Mouse (Mus musculus) forebrain, embryonic 12.5 days (tissue): ENCODE measurements around the gene Pakap. TPM values are rescaled to one million over a fixed set of nuclear protein-coding genes. Genes with fewer than 3 reads are reported as not detected.
A peak's percentile ranks its signal among the peaks of the same experiment; 100 is the strongest.

Source experiments
- ATAC-seq: fragments of 200-750 bp; cut with Nextera tagmentation; 2 replicates; pipeline ENCODE4 v1.8.0; 2017; ENCODE audit warnings: moderate TSS enrichment; ENCODE audit not compliant: low FRiP score
- H3K27ac ChIP-seq: fragments of 300-500 bp; sonication (generic); 2 replicates; pipeline ENCODE4 v1.5.1; 2016; ENCODE audit warnings: mild to moderate bottlenecking
- H3K27me3 ChIP-seq: fragments of 300-500 bp; sonication (generic); 2 replicates; pipeline ENCODE4 v1.6.1; 2016; ENCODE audit warnings: mild to moderate bottlenecking
- H3K36me3 ChIP-seq: fragments of 300-500 bp; sonication (generic); replicated peaks from 2 replicates; pipeline ENCODE4 v1.6.1; 2016; ENCODE audit warnings: mild to moderate bottlenecking
- H3K4me1 ChIP-seq: fragments of 300-500 bp; sonication (generic); 2 replicates; pipeline ENCODE4 v1.6.1; 2016
- H3K4me2 ChIP-seq: fragments of 300-500 bp; sonication (generic); 2 replicates; pipeline ENCODE4 v1.6.1; 2016; ENCODE audit warnings: mild to moderate bottlenecking, moderate library complexity
- H3K4me3 ChIP-seq: fragments of 300-500 bp; sonication (generic); replicated peaks from 2 replicates; pipeline ENCODE4 v1.5.1; 2016; ENCODE audit warnings: mild to moderate bottlenecking
- H3K9ac ChIP-seq: fragments of 300-500 bp; sonication (generic); 2 replicates; pipeline ENCODE4 v1.6.1; 2016; ENCODE audit warnings: mild to moderate bottlenecking
- H3K9me3 ChIP-seq: fragments of 300-500 bp; sonication (generic); 2 replicates; pipeline ENCODE4 v1.6.1; 2016
- WGBS: fragments of 180-500 bp; shearing (Covaris S2); methylation state at CpG from one replicate; pipeline ENCODE4 v1.1.7; 2016; 5-methylcytosine and 5-hydroxymethylcytosine counted together
- polyA plus RNA-seq: library from polyadenylated mRNA; unstranded; fragments of >200 nt; fragmentation: Nextera tagmentation; extraction: Ambion mirVana; gene quantifications from 2 replicates; pipeline ENCODE4 v1.2.1, GENCODE M21; 2016

The Pakap gene
- polyA plus RNA-seq, 1 experiment from 2014 or later, result 14.8 TPM

- Histone ChIP-seq H3K9ac (no peak overlapping the region), H3K9me3 (no peaks in the 10 kb centered on the region), H3K4me3 (no peak overlapping the region), H3K27me3 (peaks cover 7% of the 10 kb centered on the region), H3K4me1 (peaks cover 7% of the 10 kb centered on the region; the same call in 1 of the 2 replicates), H3K36me3 (no peaks in the 10 kb centered on the region), H3K4me2 (no peak overlapping the region), H3K27ac (no peak overlapping the region)
- ATAC-seq, result no peak
- WGBS, result 53% methylated on average over 5 of the region's 5 CpGs
Observed at GRCm38 (mm10) chr4:57788709-57789108, 220.7 kb downstream of the Pakap start.

GRCm38 (mm10) chr4:57789118-57789517 is 221.1 kb downstream of the Pakap start:
- Histone ChIP-seq H3K9ac (no peak overlapping the region), H3K4me3 (no peak overlapping the region), H3K4me1 (peaks cover 7% of the 10 kb centered on the region; the same call in 1 of the 2 replicates), H3K27me3 (peaks cover 3% of the 10 kb centered on the region), H3K36me3 (no peaks in the 10 kb centered on the region), H3K4me2 (no peak overlapping the region), H3K27ac (no peak overlapping the region), H3K9me3 (no peaks in the 10 kb centered on the region)
- ATAC-seq, result no peak

- no peaks in the 10 kb centered on the region for H3K36me3 ChIP-seq
- H3K4me2 ChIP-seq, result no peak overlapping the region
- ATAC-seq, result no peak
- H3K4me3 ChIP-seq, result no peak overlapping the region
- H3K4me1 ChIP-seq, result peaks cover 18% of the 10 kb centered on the region
- H3K27me3 ChIP-seq, result no peaks in the 10 kb centered on the region
- WGBS, result 68% methylated on average over 8 of the region's 8 CpGs
- no peaks in the 10 kb centered on the region for H3K9me3 ChIP-seq
- no peak overlapping the region for H3K9ac ChIP-seq
- no peak overlapping the region for H3K27ac ChIP-seq
Observed at GRCm38 (mm10) chr4:57793989-57794388, 226.0 kb downstream of the Pakap start.

- Histone ChIP-seq H3K4me1 (peaks cover 12% of the 10 kb centered on the region), H3K4me3 (no peak overlapping the region), H3K4me2 (no peak overlapping the region), H3K36me3 (no peaks in the 10 kb centered on the region), H3K27ac (no peak overlapping the region), H3K9me3 (no peaks in the 10 kb centered on the region), H3K9ac (no peak overlapping the region), H3K27me3 (no peaks in the 10 kb centered on the region)
- 31% methylated on average over 3 of the region's 3 CpGs for WGBS
- ATAC-seq, result no peak
Observed at GRCm38 (mm10) chr4:57794547-57794946, 226.6 kb downstream of the Pakap start.

- Histone ChIP-seq H3K4me1 (peaks cover 11% of the 10 kb centered on the region), H3K9me3 (no peaks in the 10 kb centered on the region), H3K36me3 (no peaks in the 10 kb centered on the region), H3K4me2 (no peak overlapping the region), H3K27me3 (no peaks in the 10 kb centered on the region), H3K9ac (no peak overlapping the region), H3K4me3 (no peak overlapping the region), H3K27ac (no peak overlapping the region)
- ATAC-seq, result no peak
- 83% methylated on average over 9 of the region's 9 CpGs for WGBS
Observed at GRCm38 (mm10) chr4:57797548-57798285, 229.7 kb downstream of the Pakap start.

GRCm38 (mm10) chr4:57798286-57799018 is 230.5 kb downstream of the Pakap start:
- no peak overlapping the region for H3K4me3 ChIP-seq
- H3K36me3 ChIP-seq, result no peaks in the 10 kb centered on the region
- H3K9me3 ChIP-seq, result no peaks in the 10 kb centered on the region
- H3K27me3 ChIP-seq, result no peaks in the 10 kb centered on the region
- ATAC-seq, result 0 out of 2 replicates have a peak, but pooled peaks have one; percentile 36
- 16% methylated on average over 10 of the region's 10 CpGs for WGBS
- H3K27ac ChIP-seq, result no peak overlapping the region
- H3K9ac ChIP-seq, result no peak overlapping the region
- H3K4me2 ChIP-seq, result no peak overlapping the region
- H3K4me1 ChIP-seq, result peaks cover 11% of the 10 kb centered on the region

GRCm38 (mm10) chr4:57799297-57799696 is 231.3 kb downstream of the Pakap start:
- H3K9me3 ChIP-seq, result no peaks in the 10 kb centered on the region
- 76% methylated on average over 1 of the region's 1 CpGs for WGBS
- no peak for ATAC-seq

GRCm38 (mm10) chr4:57801239-57801638 is 233.3 kb downstream of the Pakap start:
- Histone ChIP-seq H3K4me1 (peaks cover 8% of the 10 kb centered on the region), H3K36me3 (no peaks in the 10 kb centered on the region), H3K4me2 (no peak overlapping the region), H3K4me3 (no peak overlapping the region), H3K9ac (no peak overlapping the region), H3K9me3 (no peaks in the 10 kb centered on the region), H3K27me3 (no peaks in the 10 kb centered on the region), H3K27ac (no peak overlapping the region)
- 91% methylated on average over 7 of the region's 7 CpGs for WGBS
- ATAC-seq, result no peak

More at GRCm38 (mm10) chr4:57799297-57799696, 231.3 kb downstream of the Pakap start:
- H3K36me3 ChIP-seq, result no peaks in the 10 kb centered on the region
- peaks cover 11% of the 10 kb centered on the region for H3K4me1 ChIP-seq
- no peak overlapping the region for H3K4me3 ChIP-seq
- no peak overlapping the region for H3K27ac ChIP-seq
- no peak overlapping the region for H3K9ac ChIP-seq
- H3K4me2 ChIP-seq, result no peak overlapping the region
- H3K27me3 ChIP-seq, result no peaks in the 10 kb centered on the region

- no peaks in the 10 kb centered on the region for H3K36me3 ChIP-seq
- H3K4me3 ChIP-seq, result no peak overlapping the region
- no peak overlapping the region for H3K9ac ChIP-seq
- no peak overlapping the region for H3K27ac ChIP-seq
- 98% methylated on average over 5 of the region's 5 CpGs for WGBS
- no peaks in the 10 kb centered on the region for H3K9me3 ChIP-seq
- H3K4me1 ChIP-seq, result peaks cover 8% of the 10 kb centered on the region
- no peak for ATAC-seq
- no peak overlapping the region for H3K4me2 ChIP-seq
- H3K27me3 ChIP-seq, result no peaks in the 10 kb centered on the region
Observed at GRCm38 (mm10) chr4:57801986-57802385, 234.0 kb downstream of the Pakap start.

GRCm38 (mm10) chr4:57802411-57802810 is 234.4 kb downstream of the Pakap start:
- Histone ChIP-seq H3K9me3 (no peaks in the 10 kb centered on the region), H3K4me2 (no peak overlapping the region), H3K9ac (no peak overlapping the region), H3K36me3 (no peaks in the 10 kb centered on the region), H3K27ac (no peak overlapping the region), H3K4me3 (no peak overlapping the region), H3K27me3 (no peaks in the 10 kb centered on the region), H3K4me1 (peaks cover 8% of the 10 kb centered on the region)
- 87% methylated on average over 3 of the region's 3 CpGs for WGBS
- no peak for ATAC-seq

- Histone ChIP-seq H3K27ac (no peak overlapping the region), H3K27me3 (no peaks in the 10 kb centered on the region), H3K4me3 (no peak overlapping the region), H3K9ac (no peak overlapping the region), H3K4me2 (no peak overlapping the region), H3K9me3 (no peaks in the 10 kb centered on the region), H3K4me1 (no peaks in the 10 kb centered on the region), H3K36me3 (no peaks in the 10 kb centered on the region)
- 88% methylated on average over 6 of the region's 6 CpGs for WGBS
- no peak for ATAC-seq
Observed at GRCm38 (mm10) chr4:57804902-57805301, 236.9 kb downstream of the Pakap start.

GRCm38 (mm10) chr4:57809449-57809848 is 241.5 kb downstream of the Pakap start:
- 90% methylated on average over 4 of the region's 4 CpGs for WGBS
- Histone ChIP-seq H3K4me1 (peaks cover 6% of the 10 kb centered on the region; the same call in 1 of the 2 replicates), H3K4me3 (no peak overlapping the region), H3K27ac (no peak overlapping the region), H3K27me3 (no peaks in the 10 kb centered on the region), H3K36me3 (no peaks in the 10 kb centered on the region), H3K4me2 (no peak overlapping the region), H3K9ac (no peak overlapping the region), H3K9me3 (no peaks in the 10 kb centered on the region)
- no peak for ATAC-seq
